Mouse (Mus musculus): ENCODE data around the gene Sycp1.

The Sycp1 gene

GRCm38 (mm10) chr3:102935451-102936354 is at the start of gene Sycp1:
Gene Sycp1 (minus strand): TSS chr3:102936100.
- no peak for DNase-seq

DNA sequence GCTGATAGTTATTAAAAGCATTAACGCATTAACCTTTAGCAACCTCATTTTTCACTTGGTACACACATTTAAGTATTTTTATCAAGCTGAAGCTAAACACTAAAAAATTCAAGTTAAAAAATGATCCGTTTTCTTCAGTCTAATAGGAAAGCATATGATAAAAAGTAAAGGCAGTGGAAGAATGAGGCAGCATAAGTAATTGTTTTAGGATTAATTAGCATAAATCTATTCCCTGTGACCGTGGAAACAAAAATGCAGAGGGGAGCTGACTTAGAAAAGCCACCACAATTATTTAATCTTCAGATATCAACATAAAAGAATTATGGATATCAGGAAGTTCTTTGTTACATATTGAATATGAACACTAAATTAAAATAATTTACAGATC is 44.4 kb upstream of the Sycp1 start:
- no peak for DNase-seq

GRCm38 (mm10) chr3:102979550-102980348 is 43.8 kb upstream of the Sycp1 start:
- DNase-seq: no peak

GRCm38 (mm10) chr3:102976906-102977305 is 41.0 kb upstream of the Sycp1 start:
- no peak for DNase-seq

- DNase-seq: no peak
These were observed 34.6 kb upstream of the Sycp1 start for GRCm38 (mm10) chr3:102970508-102970907.

DNA sequence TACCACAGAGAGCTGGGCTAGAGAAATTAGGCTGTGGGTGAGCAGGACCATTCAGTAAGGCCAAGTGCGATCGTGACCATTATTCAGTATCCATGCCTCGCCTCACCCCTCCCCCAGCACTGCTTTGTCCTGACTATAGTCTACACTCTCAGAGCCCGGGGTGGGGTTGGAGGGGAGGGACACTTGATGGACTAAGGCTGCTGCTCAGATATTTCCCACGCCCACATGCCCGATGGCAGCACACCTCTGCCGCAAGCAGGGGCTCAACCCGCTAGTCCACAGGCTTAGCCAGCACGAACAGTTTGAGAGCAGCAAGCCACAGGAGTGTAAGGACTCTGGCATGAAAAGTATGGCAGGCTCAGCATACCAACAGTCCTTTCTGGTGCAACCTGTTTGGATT is 34.2 kb upstream of the Sycp1 start:
- DNase-seq: no peak

- no peak for DNase-seq
These were observed 28.1 kb upstream of the Sycp1 start, which contains the start of gene Nr1h5 for GRCm38 (mm10) chr3:102964033-102964432. Gene Nr1h5 (minus strand): TSS chr3:102964133.

DNA sequence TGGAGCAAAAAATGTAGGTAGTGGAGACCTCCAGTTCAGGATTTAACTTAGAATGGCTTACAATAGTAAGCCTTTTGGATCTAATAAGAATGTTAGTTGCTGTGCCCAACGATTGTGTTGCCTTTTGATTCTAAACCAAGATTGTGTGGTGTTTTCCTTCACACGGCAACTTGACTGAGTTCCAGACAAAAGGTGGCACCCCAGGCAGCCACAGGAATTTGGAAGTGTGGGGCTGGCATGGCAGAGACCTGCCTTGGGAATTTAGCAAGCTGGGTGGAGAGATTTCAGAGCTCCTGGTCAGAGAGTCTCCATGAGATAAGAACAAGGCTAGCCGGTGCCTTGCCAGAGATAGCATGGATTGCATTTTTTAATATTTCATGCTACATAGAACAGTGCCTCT is 19.7 kb upstream of the Sycp1 start:
- no peak for DNase-seq

DNA sequence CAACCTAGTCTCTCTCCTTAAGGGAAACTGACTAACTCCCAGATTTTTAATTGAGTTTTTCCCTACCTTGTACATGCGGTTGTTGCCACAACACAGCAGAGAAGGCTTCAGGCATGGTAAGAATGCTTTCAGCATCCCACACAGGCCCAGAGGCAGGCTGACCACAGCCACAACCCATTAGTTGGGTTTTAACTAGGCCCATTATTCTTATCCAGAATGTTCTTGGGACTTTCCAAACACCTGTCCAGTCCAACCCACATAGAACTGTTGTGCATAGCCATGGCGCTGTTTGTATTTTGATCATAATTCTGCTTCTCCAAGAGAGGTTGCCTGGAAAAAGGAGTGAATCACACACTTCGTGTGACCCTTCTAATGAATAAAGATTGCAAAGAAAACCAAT is 19.2 kb upstream of the Sycp1 start:
- DNase-seq: no peak

DNA sequence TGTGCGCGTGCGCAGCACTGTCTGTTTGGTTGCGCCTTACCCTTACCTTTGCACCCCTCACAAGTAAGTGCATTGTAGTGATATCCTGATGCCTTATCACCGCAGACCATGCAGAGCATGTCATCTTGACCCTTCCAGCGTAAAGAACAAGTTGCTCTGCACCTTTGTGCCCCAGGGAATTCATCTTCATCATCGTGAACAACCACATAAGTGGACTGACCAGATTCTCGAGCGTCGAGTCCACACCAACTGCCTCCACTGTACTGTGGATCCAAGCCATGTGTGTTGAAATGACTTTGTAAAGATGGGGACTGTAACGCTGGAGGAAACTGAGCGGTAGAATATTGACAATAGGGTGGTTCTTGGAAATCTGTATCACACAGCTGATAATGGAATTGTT is 18.6 kb upstream of the Sycp1 start:
- DNase-seq: no peak

- DNase-seq: no peak
These were observed 11.0 kb upstream of the Sycp1 start for GRCm38 (mm10) chr3:102946861-102947260.

GRCm38 (mm10) chr3:102946312-102946711 is 10.4 kb upstream of the Sycp1 start:
- DNase-seq: no peak

DNA sequence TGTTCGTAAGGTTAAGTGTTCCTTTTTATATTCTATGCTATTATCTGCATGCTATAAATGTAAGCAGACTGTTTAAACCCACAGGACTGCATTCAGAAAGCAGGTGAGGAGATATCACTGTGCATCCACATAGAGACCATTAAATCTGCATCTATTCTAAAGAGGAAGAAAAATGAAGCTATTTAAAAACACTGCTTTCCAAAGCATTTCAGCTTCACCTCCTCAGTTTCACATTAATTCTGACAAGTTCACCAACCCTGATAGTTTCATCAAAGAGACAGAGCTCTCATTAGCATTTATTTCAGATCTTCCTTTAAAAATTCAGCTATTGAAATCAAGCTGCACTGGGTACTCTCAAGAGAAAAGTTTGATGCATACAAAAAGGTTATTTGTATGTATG is 2.2 kb upstream of the Sycp1 start:
- no peak for DNase-seq

GRCm38 (mm10) chr3:102899136-102899535 is 36.8 kb downstream of the Sycp1 start:
- no peak for DNase-seq

GRCm38 (mm10) chr3:102880529-102880928 is 55.4 kb downstream of the Sycp1 start:
- no peak for DNase-seq

GRCm38 (mm10) chr3:102848661-102849060 is 87.2 kb downstream of the Sycp1 start:
- DNase-seq: no peak

GRCm38 (mm10) chr3:102842386-102842785 is 93.5 kb downstream of the Sycp1 start:
- no peak for DNase-seq

DNA sequence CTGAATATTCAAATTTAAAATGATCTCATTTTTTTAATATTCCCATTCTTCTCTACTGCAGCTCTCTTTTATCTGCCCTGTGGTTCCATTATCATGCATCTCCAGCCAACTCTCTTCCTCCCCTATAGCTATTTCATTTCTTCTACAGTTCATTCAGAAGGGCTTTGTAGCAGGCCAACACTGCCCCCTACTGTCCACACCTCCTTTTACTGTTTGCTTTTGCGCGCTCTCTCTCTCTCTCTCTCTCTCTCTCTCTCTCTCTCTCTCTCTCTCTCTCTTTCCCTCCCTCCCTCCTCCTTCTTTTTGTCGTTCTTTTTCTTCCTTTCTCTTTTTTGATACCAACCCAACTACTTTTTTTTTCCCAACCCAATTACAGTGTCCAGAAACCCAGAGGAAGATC is 132.0 kb downstream of the Sycp1 start:
- DNase-seq: peak; percentile 88

DNA sequence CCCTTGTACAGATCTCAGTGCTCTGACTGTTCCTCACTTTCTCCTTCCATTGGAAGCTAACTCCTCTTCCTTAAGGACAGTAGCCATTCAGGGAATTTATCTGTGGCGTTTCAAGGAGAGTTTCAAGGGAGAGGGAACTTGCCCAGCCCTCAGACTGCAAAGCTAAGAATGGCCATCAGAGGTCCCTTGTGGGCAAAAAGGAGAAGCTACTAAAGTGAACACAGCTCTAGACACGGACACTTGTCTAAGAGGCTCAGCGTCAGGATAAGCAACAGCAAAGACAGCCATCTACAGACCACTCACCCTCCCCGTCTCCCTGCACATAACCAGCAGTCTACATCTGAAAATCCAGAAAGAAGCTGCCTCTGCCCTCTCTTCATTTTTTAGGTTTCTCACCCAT is 148.5 kb downstream of the Sycp1 start:
- peak; percentile 16 for DNase-seq

- no peak for DNase-seq
These were observed 153.3 kb downstream of the Sycp1 start, which contains the start of gene Tshb for GRCm38 (mm10) chr3:102782618-102783017. Gene Tshb (minus strand): TSS chr3:102782718.

DNA sequence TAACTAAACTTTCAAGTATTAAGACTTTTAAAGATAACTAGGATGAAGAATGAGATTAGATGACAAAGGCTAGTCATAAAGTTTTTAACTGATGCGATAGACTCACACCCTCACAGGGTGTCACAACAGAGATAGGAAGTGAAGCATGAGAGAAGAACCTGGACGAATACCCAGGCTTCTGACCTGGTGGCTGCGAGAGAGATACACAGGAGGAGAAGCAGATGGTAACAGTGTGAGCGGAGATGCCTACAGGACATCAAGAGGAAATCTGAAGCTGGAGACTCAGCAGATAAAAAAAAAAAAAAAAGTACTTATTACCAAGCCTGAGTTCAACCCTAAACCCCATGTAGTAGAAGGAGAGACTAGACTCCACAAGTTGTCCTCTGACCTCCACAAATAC is 162.9 kb downstream of the Sycp1 start:
- no peak for DNase-seq

Data from thymus, postnatal 14 days (tissue).